Mouse (Mus musculus): ENCODE measurements around the gene Rptor. TPM values are rescaled to one million over a fixed set of nuclear protein-coding genes. Genes with fewer than 3 reads are reported as not detected.

The Rptor gene
- polyA plus RNA-seq, 1 experiment from 2014 or later: 13.3 TPM

- H3K9me3 ChIP-seq (replicated peaks): no peaks in the 10 kb centered on the region
- no peak overlapping the region for H3K9ac ChIP-seq
- no peak for ATAC-seq (ENCODE audit: insufficient number of reproducible peaks, low FRiP score)
- H3K4me3 ChIP-seq: no peak overlapping the region
- H3K4me2 ChIP-seq: no peak overlapping the region
- H3K27me3 ChIP-seq (replicated peaks): no peaks in the 10 kb centered on the region
- 65% methylated on average over 7 of the region's 7 CpGs for WGBS
- H3K36me3 ChIP-seq: peaks cover 84% of the 10 kb centered on the region
- H3K27ac ChIP-seq (ENCODE audit: poor library complexity, severe bottlenecking): peak overlapping the region; percentile 25; the same call in 1 of the 2 replicates
- 0 out of 2 replicates have a peak, but pooled peaks cover 7% of the 10 kb centered on the region for H3K4me1 ChIP-seq (replicated peaks)
Measured at GRCm38 (mm10) chr11:119855999-119856398, 253.3 kb downstream of the Rptor start.

- Histone ChIP-seq H3K36me3 (peaks cover 56% of the 10 kb centered on the region), H3K4me3 (no peak overlapping the region), H3K4me2 (no peak overlapping the region), H3K27me3 (replicated peaks) (no peaks in the 10 kb centered on the region), H3K4me1 (replicated peaks) (0 out of 2 replicates have a peak, but pooled peaks cover 6% of the 10 kb centered on the region), H3K27ac (ENCODE audit: poor library complexity, severe bottlenecking) (no peak overlapping the region), H3K9ac (no peak overlapping the region), H3K9me3 (replicated peaks) (no peaks in the 10 kb centered on the region)
- whole genome bisulfite sequencing: 80% methylated on average over 8 of the region's 8 CpGs
- ATAC-seq (ENCODE audit: insufficient number of reproducible peaks, low FRiP score): no peak
Measured at GRCm38 (mm10) chr11:119862523-119863299, 260.0 kb downstream of the Rptor start.

- no peak overlapping the region for H3K27ac ChIP-seq (ENCODE audit: poor library complexity, severe bottlenecking)
Measured at GRCm38 (mm10) chr11:119863421-119863821, 260.7 kb downstream of the Rptor start.

DNA sequence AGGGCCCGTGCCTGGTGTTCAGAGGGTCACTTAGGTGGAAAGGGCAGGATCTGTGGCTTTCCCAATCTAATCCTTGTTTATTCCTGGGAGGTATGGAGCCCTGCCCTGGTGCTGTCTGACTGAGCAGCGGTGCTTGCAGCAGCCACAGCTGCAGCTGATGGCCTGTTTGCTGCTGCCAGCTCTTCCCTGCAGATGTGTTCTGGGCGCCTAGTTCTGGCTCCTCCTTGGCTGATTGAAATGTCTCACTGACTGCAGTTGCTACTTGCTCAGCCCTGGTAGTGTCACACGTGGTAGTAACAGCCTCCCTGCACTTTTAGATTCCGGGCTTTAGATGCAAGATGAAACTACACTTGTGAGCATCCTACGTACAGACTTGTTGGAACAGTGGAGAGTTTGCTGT, 264.1 kb downstream of the Rptor start:
- H3K9me3 ChIP-seq (replicated peaks): no peaks in the 10 kb centered on the region
- WGBS: 86% methylated on average over 6 of the region's 6 CpGs
- ATAC-seq (ENCODE audit: insufficient number of reproducible peaks, low FRiP score): no peak
- peaks cover 58% of the 10 kb centered on the region for H3K36me3 ChIP-seq
- H3K4me2 ChIP-seq: no peak overlapping the region
- H3K27ac ChIP-seq (ENCODE audit: poor library complexity, severe bottlenecking): no peak overlapping the region
- 0 out of 2 replicates have a peak, but pooled peaks cover 6% of the 10 kb centered on the region for H3K4me1 ChIP-seq (replicated peaks)
- H3K27me3 ChIP-seq (replicated peaks): no peaks in the 10 kb centered on the region
- no peak overlapping the region for H3K4me3 ChIP-seq
- H3K9ac ChIP-seq: no peak overlapping the region

More at GRCm38 (mm10) chr11:119863421-119863821, 260.7 kb downstream of the Rptor start:
- Histone ChIP-seq H3K27me3 (replicated peaks) (no peaks in the 10 kb centered on the region), H3K9ac (no peak overlapping the region), H3K9me3 (replicated peaks) (no peaks in the 10 kb centered on the region), H3K4me2 (no peak overlapping the region), H3K4me1 (replicated peaks) (0 out of 2 replicates have a peak, but pooled peaks cover 6% of the 10 kb centered on the region), H3K4me3 (no peak overlapping the region), H3K36me3 (peaks cover 52% of the 10 kb centered on the region)
- WGBS: 46% methylated on average over 10 of the region's 10 CpGs
- no peak for ATAC-seq (ENCODE audit: insufficient number of reproducible peaks, low FRiP score)

GRCm38 (mm10) chr11:119868138-119868537, 265.4 kb downstream of the Rptor start:
- no peaks in the 10 kb centered on the region for H3K9me3 ChIP-seq (replicated peaks)
- no peak for ATAC-seq (ENCODE audit: insufficient number of reproducible peaks, low FRiP score)
- H3K9ac ChIP-seq: no peak overlapping the region
- H3K4me3 ChIP-seq: no peak overlapping the region
- H3K36me3 ChIP-seq: peaks cover 67% of the 10 kb centered on the region
- no peaks in the 10 kb centered on the region for H3K27me3 ChIP-seq (replicated peaks)
- no peak overlapping the region for H3K27ac ChIP-seq (ENCODE audit: poor library complexity, severe bottlenecking)
- H3K4me2 ChIP-seq: no peak overlapping the region
- 82% methylated on average over 3 of the region's 3 CpGs for WGBS
- 0 out of 2 replicates have a peak, but pooled peaks cover 6% of the 10 kb centered on the region for H3K4me1 ChIP-seq (replicated peaks)

- Histone ChIP-seq H3K36me3 (peaks cover 71% of the 10 kb centered on the region), H3K4me1 (replicated peaks) (0 out of 2 replicates have a peak, but pooled peaks cover 3% of the 10 kb centered on the region), H3K27ac (ENCODE audit: poor library complexity, severe bottlenecking) (no peak overlapping the region), H3K9me3 (replicated peaks) (no peaks in the 10 kb centered on the region), H3K4me2 (no peak overlapping the region), H3K27me3 (replicated peaks) (no peaks in the 10 kb centered on the region), H3K9ac (no peak overlapping the region), H3K4me3 (no peak overlapping the region)
- WGBS: 65% methylated on average over 4 of the region's 4 CpGs
- ATAC-seq (ENCODE audit: insufficient number of reproducible peaks, low FRiP score): no peak
Measured at GRCm38 (mm10) chr11:119868556-119868955, 265.9 kb downstream of the Rptor start.

DNA sequence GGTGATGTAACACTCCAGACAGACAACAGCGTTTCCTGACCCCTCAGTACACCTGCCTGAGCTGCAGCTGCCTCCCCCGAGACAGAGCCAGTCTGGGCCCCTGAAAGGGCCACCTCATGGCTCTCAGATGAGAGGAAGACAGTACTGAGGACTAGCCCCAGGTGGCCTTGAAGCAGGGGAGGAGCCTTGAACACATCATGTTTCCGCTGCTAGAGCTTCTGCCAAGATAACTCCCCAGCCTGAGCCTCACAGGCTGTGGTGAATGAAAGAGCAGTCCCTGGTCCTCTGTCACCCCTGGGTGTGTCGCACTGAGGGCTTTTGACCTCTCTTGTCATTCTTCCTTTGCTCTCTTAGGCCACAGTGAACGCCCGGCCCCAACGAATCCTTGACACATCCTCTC, 268.4 kb downstream of the Rptor start:
- Histone ChIP-seq H3K4me1 (replicated peaks) (no peaks in the 10 kb centered on the region), H3K4me2 (no peak overlapping the region), H3K27ac (ENCODE audit: poor library complexity, severe bottlenecking) (no peak overlapping the region), H3K9me3 (replicated peaks) (no peaks in the 10 kb centered on the region), H3K27me3 (replicated peaks) (no peaks in the 10 kb centered on the region), H3K36me3 (peaks cover 84% of the 10 kb centered on the region), H3K9ac (no peak overlapping the region), H3K4me3 (no peak overlapping the region)
- no peak for ATAC-seq (ENCODE audit: insufficient number of reproducible peaks, low FRiP score)
- WGBS: 84% methylated on average over 7 of the region's 7 CpGs

DNA sequence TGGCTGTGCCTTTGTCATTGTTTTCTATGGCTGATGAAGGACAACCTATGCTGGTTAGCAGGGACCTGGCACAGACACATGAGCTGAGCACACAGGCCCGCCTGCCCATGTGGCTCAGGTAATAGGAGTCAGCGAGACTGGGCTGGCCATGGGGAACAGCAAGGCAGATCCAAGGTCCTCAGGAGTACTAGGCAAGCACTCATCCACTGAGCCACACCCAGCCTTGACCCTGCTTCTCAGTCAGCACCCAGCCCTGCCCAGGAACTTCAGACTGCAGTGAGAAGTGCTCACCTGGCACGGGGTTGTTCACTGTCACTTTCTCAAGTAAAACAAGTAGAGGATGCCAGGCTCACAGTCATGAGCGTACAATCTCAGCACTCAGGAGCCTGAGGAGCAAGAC, 270.9 kb downstream of the Rptor start:
- Histone ChIP-seq H3K4me3 (no peak overlapping the region), H3K27me3 (replicated peaks) (no peaks in the 10 kb centered on the region), H3K9ac (no peak overlapping the region), H3K9me3 (replicated peaks) (no peaks in the 10 kb centered on the region), H3K4me1 (replicated peaks) (no peaks in the 10 kb centered on the region), H3K36me3 (peaks cover 94% of the 10 kb centered on the region), H3K27ac (ENCODE audit: poor library complexity, severe bottlenecking) (no peak overlapping the region), H3K4me2 (no peak overlapping the region)
- WGBS: 96% methylated on average over 4 of the region's 4 CpGs
- no peak for ATAC-seq (ENCODE audit: insufficient number of reproducible peaks, low FRiP score)

- H3K27me3 ChIP-seq (replicated peaks): no peaks in the 10 kb centered on the region
- H3K27ac ChIP-seq (ENCODE audit: poor library complexity, severe bottlenecking): no peak overlapping the region
- no peak overlapping the region for H3K4me3 ChIP-seq
- ATAC-seq (ENCODE audit: insufficient number of reproducible peaks, low FRiP score): no peak
- no peaks in the 10 kb centered on the region for H3K9me3 ChIP-seq (replicated peaks)
- H3K4me2 ChIP-seq: no peak overlapping the region
- WGBS: 88% methylated on average over 1 of the region's 1 CpGs
- no peaks in the 10 kb centered on the region for H3K4me1 ChIP-seq (replicated peaks)
- no peak overlapping the region for H3K9ac ChIP-seq
- peaks cover 96% of the 10 kb centered on the region for H3K36me3 ChIP-seq
Measured at GRCm38 (mm10) chr11:119874841-119875240, 272.1 kb downstream of the Rptor start.

- no peak overlapping the region for H3K9ac ChIP-seq
Measured at GRCm38 (mm10) chr11:119875685-119876084, 273.0 kb downstream of the Rptor start.

DNA sequence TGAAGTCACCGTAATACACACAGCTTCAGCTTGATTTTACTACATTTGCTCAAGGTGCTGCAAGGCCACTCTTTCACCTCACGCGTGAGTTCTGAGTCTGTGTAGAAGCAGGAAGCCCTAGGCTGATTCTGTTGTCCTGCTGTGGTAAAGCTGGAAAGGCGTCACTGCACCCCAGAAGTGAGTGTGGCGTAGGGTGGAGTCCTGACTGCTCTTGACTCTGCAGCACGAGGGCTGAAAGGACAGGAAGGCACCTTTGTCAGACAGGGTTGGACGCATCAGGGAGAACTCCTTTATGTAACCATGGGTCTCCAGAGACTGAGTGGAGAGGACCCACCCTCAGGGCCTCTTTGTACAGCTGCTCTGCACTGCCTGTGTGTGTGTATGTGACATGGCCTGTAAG, 274.4 kb downstream of the Rptor start:
- H3K9ac ChIP-seq: no peak overlapping the region
- H3K36me3 ChIP-seq: peaks cover 88% of the 10 kb centered on the region
- H3K4me1 ChIP-seq (replicated peaks): 0 out of 2 replicates have a peak, but pooled peaks cover 1% of the 10 kb centered on the region
- no peaks in the 10 kb centered on the region for H3K9me3 ChIP-seq (replicated peaks)
- no peaks in the 10 kb centered on the region for H3K27me3 ChIP-seq (replicated peaks)
- no peak for ATAC-seq (ENCODE audit: insufficient number of reproducible peaks, low FRiP score)
- H3K4me2 ChIP-seq: no peak overlapping the region
- 87% methylated on average over 7 of the region's 7 CpGs for WGBS
- no peak overlapping the region for H3K27ac ChIP-seq (ENCODE audit: poor library complexity, severe bottlenecking)
- H3K4me3 ChIP-seq: no peak overlapping the region

More at GRCm38 (mm10) chr11:119875685-119876084, 273.0 kb downstream of the Rptor start:
- Histone ChIP-seq H3K27me3 (replicated peaks) (no peaks in the 10 kb centered on the region), H3K4me2 (no peak overlapping the region), H3K4me1 (replicated peaks) (no peaks in the 10 kb centered on the region), H3K36me3 (peaks cover 97% of the 10 kb centered on the region), H3K9me3 (replicated peaks) (no peaks in the 10 kb centered on the region), H3K4me3 (no peak overlapping the region), H3K27ac (ENCODE audit: poor library complexity, severe bottlenecking) (no peak overlapping the region)
- 62% methylated on average over 9 of the region's 9 CpGs for WGBS
- no peak for ATAC-seq (ENCODE audit: insufficient number of reproducible peaks, low FRiP score)

Data from heart, embryonic 12.5 days (tissue).